Mouse (Mus musculus) gastrocnemius, postnatal 10 days (tissue): ENCODE measurements at regions not wholly inside any gene's neighbourhood (a gene's known extent, or its start where the extent isn't known, plus 50 kb on each side); places are given as distances from the start of the nearest gene placed in this dataset.

ENCODE experiments used
- DNase-seq: peaks from one replicate; pipeline ENCODE4 v3.0.0; 2021; ENCODE audit warnings: mixed read lengths

- no peak for DNase-seq
Measured at GRCm38 (mm10) chr8:26689479-26690177, 287.5 kb upstream of the Zfp703 start.

DNA sequence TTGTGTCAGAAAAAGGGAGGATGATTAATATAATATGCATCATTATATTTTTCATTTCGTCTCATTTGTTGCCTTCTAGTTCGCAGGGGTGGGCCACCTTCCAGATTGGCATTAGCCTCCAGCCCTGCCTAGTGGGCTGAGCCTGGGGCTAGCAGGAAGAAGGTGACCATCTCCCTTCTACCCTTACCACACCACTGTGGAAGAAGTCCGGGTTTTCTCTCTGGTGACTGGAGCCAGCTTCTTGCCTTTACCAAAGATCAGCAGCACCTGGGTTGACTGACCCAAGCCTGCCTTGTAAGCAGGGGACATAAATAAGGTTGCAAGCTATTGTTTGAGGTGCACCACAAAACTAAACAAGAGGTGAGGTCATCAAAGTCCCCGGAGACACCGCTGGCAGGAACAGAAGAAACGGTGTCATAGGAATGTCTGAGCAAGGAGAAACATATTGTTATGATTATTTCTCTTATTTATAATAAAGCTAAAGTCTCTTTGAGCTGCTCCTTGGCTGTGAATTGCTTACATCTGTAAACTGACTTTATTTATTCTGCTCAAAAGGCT lies 286.9 kb upstream of the Zfp703 start:
- DNase-seq, result no peak

- no peak for DNase-seq
Measured at GRCm38 (mm10) chr8:26697579-26698084, 279.5 kb upstream of the Zfp703 start.

DNA sequence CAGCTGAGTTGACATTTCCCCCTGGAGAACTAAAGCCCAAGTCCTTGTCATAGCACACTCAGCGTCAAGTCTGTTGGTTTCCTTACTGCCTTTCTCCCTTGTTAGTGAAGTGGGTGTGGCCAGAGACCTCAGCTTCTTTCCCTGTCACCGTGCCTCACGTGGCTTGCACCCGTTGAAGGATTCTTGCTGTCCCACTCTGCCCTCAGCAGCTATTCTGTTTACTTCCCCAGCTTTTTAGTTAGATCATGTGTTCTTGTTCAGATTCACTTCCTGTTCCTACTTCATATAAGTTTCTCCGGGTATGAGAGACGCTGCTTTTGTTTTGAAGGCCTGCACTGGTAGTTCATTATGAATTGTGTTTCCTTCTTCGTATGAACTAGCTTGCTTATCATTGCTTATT lies 278.5 kb upstream of the Zfp703 start:
- DNase-seq, result no peak

- no peak for DNase-seq
Measured at GRCm38 (mm10) chr8:26706048-26706767, 270.9 kb upstream of the Zfp703 start.

GRCm38 (mm10) chr8:26706768-26707156 lies 270.4 kb upstream of the Zfp703 start:
- DNase-seq, result no peak

DNA sequence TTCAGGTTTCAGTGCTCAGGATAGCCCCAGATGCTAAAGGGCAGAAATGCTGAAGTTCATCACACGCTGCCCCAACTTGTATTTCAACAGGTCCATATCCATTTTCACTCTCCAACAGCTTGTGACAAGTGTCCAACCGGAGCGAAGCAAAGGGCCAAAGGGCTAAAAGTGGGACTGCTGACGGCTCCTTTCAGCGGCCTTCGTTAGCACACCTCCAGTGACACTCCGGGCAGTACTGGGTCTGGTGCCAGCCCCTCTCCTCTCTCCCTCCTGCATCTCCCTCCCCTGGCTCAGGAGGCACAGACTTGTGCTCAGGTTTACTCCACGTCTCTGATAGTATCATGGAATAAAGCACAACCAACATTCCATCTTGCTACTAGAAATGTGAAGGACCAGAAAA lies 263.3 kb upstream of the Zfp703 start:
- peak; percentile 25 for DNase-seq

DNA sequence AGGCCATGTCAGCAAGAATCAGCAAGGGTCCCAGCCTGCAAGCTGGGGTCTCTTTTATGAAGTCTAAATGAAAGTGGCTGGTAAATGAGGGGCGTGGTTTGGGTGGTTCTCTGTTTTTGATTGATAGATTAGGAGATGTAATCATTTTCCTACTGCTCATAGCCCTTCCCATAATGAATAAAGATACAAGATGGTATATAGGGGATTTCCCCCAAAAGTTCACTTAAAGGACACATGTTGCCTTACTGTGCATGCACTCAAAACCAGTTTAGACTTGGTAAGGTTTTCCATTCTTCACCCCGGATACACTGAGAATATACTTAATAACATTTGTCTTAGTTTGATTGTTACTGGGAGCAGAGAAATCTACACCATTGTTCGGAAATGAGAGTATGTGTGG lies 262.4 kb upstream of the Zfp703 start:
- DNase-seq, result no peak

GRCm38 (mm10) chr8:26718409-26719355 lies 258.4 kb upstream of the Zfp703 start:
- no peak for DNase-seq

DNA sequence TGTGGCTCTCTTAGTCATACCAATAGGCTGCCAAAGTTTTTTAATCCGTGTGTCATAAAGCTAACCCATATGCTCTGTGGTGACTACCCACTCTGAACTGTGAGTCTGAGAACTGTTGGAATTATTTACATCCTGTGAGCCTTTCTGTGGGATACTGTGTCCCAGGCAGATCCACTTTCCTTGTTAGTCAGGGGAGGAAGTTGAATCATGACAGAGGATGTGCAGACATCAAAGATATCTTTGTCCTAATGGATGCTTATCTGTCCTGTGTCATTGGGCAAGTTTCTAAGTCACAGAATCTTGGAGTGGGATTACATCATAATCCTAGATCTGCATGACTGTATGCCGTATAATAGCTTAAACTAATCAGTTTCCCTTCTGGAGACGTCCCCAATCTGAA lies 254.4 kb upstream of the Zfp703 start:
- DNase-seq, result no peak

- DNase-seq, result no peak
Measured at GRCm38 (mm10) chr8:26724628-26725027, 252.5 kb upstream of the Zfp703 start.

- no peak for DNase-seq
Measured at GRCm38 (mm10) chr8:26725521-26725920, 251.6 kb upstream of the Zfp703 start.

DNA sequence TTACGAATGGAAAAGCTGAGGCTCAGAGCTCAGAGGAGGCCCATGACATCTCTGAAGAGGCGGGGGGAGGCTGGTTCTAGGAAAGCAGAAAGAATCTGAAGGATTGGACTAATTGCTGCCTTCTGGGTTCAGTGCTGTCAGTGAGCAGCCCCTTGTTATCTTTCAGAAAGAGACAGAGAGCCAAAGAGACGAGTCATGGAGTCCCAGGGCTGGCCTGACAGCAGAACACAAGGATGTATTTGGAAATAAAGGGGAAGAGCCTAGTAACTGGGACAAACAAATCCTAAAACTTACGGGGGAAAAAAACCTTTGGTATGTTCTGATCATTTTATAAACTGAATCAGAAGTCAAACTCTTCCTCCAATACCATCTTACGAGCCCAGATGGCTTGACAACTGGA lies 247.8 kb upstream of the Zfp703 start:
- DNase-seq, result no peak

DNA sequence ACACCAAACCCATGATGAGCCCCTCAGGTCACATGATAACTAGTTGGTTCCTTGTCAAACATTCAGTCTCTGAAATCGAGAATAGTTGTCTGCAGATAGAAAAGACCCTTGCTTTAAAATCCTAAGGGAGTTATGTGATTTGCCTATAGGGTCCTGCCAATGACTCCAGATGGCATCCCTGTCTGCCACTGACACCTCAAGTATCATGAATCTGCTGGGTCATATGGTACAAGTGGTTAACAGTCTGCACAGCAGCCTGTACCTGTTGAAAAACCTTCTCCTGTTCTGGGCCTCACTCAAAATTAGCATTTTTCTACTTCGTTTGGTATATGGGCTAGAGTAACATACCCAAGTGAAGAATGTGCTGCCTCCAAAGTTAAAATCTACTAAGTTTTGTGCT lies 246.0 kb upstream of the Zfp703 start:
- DNase-seq, result no peak

- no peak for DNase-seq
Measured at GRCm38 (mm10) chr8:26744424-26744823, 232.7 kb upstream of the Zfp703 start.

DNA sequence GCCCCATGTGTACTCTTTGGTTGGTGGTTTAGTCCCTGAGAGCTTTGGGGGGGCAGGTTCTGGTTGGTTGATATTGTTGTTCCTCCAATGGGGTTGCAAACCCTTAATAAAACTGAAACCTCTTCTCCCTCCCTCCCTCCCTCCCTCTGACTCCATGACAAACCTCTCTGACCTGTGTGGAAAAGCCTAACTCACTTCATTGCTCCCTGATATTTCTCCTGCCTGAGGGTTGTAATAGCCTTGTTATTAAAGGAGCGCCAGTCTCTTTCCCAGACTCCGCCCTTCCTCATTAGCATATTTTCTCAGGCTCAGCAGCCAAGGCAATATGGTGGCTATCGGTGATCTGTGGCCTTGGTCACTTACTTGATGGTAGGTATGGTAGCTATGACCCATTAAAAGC lies 230.3 kb upstream of the Zfp703 start:
- no peak for DNase-seq

DNA sequence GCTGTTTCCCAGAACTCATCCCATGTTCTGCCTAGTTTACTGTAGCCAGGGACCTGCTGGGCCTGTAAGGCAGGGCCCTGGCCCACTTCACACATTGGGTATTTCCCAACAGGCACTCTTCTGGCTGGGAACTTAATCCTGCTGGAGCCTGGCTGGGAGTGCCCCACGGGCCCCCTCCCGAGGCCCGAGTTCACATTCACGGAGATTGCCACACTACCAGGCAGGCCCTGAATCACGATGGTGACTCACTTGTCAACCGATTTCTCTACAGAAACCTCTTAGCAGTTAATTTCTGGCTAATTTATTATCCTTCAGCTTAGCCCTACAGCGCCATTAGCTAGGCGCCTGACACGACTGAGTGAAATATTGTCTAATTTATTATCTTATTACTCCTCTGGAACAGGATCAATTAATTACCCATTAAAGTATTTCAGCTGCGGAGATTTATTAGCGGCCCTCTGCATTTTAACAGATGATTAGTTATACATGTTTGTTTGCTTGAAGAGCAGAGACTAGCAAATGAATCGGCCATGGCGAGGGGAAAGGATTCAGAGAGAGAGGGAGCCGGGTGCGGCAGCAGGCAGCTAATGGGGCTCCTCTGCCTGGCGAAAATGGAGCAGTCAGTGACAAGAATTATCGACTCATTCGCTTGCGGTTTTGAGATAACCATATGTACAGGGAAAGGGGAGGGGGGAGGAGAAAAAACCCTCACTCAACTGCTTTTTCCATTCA lies 229.7 kb upstream of the Zfp703 start:
- peak; percentile 28 for DNase-seq

- DNase-seq, result no peak
Measured at GRCm38 (mm10) chr8:26748161-26748971, 228.8 kb upstream of the Zfp703 start.

DNA sequence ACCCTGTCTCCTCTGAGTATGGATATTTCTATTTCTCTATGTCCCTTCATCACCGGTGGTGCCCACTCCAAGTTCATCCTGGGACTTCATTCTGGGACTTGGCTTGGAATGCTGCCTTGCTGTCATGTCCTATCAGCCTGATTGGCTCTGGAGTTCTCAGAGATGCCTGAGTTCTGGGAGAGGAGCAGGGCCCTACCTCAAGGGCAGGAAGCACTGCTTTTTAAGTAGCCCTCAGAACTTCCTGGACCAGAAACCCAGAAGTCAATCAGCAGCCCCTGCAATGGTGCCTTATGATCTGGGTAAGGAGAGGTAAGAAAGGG lies 228.2 kb upstream of the Zfp703 start:
- no peak for DNase-seq

DNA sequence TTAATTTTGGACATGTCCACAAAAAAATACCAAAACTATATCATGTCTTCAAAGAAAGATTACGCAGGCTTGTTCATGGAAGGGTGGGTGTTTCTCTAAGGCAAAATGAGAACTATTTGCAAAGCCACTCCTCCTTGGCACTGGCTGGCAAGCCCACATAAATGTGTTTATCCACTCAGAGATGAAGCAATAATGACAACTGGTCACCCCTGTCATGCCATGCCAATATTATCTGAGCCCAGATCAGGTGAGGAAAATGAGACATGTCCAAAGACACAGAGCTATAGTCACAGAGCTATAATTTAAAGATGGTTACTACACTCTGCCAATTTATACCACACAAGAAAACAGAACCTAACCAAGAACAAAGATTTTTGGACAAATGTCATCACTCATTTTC lies 227.0 kb upstream of the Zfp703 start:
- no peak for DNase-seq

DNA sequence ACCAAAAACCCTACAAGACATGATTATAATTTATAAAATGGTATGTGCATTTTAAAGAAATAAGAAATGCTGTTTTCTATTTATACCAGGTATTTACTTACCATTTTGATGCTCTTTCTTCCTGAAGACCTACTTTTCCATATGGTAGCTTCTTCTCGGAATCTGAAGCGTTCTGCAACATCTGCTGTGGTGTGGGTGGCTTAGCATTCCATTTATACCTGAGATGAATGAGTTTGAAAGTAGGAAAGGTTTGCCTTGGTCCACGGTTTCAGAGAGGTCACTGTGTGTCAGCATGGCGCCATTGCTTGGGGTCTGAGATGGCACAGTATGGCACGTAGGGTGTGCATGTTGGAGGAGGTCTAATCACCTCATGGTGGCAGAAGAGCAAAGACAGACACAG lies 225.5 kb upstream of the Zfp703 start:
- DNase-seq, result no peak
